Mouse (Mus musculus) urinary bladder, postnatal 10 days (tissue): Measurements from ENCODE around the gene Clrn2.

Source experiments
- DNase-seq: peaks from one replicate; pipeline ENCODE4 v3.0.0; 2022; ENCODE audit warnings: low spot score

Clrn2 gene

GRCm38 (mm10) chr5:45449831-45450716, 3.5 kb upstream of the Clrn2 start, which contains the start of gene Qdpr:
Gene Qdpr, minus strand, starts transcription at chr5:45450236.
- peak; percentile 82 for DNase-seq

- DNase-seq, result no peak
Measured at GRCm38 (mm10) chr5:45454456-45454855, 905 bp downstream of the Clrn2 start.

- DNase-seq, result no peak
Measured at GRCm38 (mm10) chr5:45472880-45473450, 19.4 kb downstream of the Clrn2 start.

GRCm38 (mm10) chr5:45473521-45473920, 20.0 kb downstream of the Clrn2 start:
- DNase-seq, result no peak

GRCm38 (mm10) chr5:45474215-45474614, 20.7 kb downstream of the Clrn2 start:
- DNase-seq, result no peak

- DNase-seq, result no peak
Measured at GRCm38 (mm10) chr5:45474758-45475157, 21.2 kb downstream of the Clrn2 start.

- DNase-seq, result no peak
Measured at GRCm38 (mm10) chr5:45475771-45476170, 22.2 kb downstream of the Clrn2 start.

- no peak for DNase-seq
Measured at GRCm38 (mm10) chr5:45476288-45476687, 22.7 kb downstream of the Clrn2 start.

GRCm38 (mm10) chr5:45477601-45478000, 24.1 kb downstream of the Clrn2 start:
- no peak for DNase-seq

GRCm38 (mm10) chr5:45480066-45480465, 26.5 kb downstream of the Clrn2 start:
- no peak for DNase-seq

- no peak for DNase-seq
Measured at GRCm38 (mm10) chr5:45481125-45481524, 27.6 kb downstream of the Clrn2 start.

- no peak for DNase-seq
Measured at GRCm38 (mm10) chr5:45482607-45483006, 29.1 kb downstream of the Clrn2 start.

GRCm38 (mm10) chr5:45483654-45484053, 30.1 kb downstream of the Clrn2 start:
- DNase-seq, result no peak

GRCm38 (mm10) chr5:45491776-45492175, 38.2 kb downstream of the Clrn2 start:
- no peak for DNase-seq

GRCm38 (mm10) chr5:45493191-45494092, 39.9 kb downstream of the Clrn2 start, which contains the start of gene Lap3:
Gene Lap3, plus strand, starts transcription at chr5:45493374.
- peak; percentile 94 for DNase-seq

GRCm38 (mm10) chr5:45494093-45494755, 40.7 kb downstream of the Clrn2 start:
- no peak for DNase-seq

GRCm38 (mm10) chr5:45495429-45495975, 42.0 kb downstream of the Clrn2 start:
- DNase-seq, result no peak

GRCm38 (mm10) chr5:45496042-45496441, 42.5 kb downstream of the Clrn2 start:
- DNase-seq, result no peak

- DNase-seq, result no peak
Measured at GRCm38 (mm10) chr5:45496479-45496878, 42.9 kb downstream of the Clrn2 start.

GRCm38 (mm10) chr5:45496930-45497550, 43.5 kb downstream of the Clrn2 start:
- no peak for DNase-seq

- no peak for DNase-seq
Measured at GRCm38 (mm10) chr5:45497564-45497963, 44.0 kb downstream of the Clrn2 start.
